Mouse (Mus musculus): ENCODE data around the gene Fbxl15.

- TF ChIP-seq CTCF (conservative IDR thresholded peaks at IDR 0.05; ENCODE audit: low read length): no peak
- TF ChIP-seq NANOG (IDR thresholded peaks at IDR 0.05; ENCODE audit: borderline replicate concordance, low read length): no peak
These were observed 22.3 kb upstream of the Fbxl15 start for GRCm38 (mm10) chr19:46305432-46306267.

Measured in E14TG2a.4 (cell line).